Mouse (Mus musculus) small intestine, adult 2 months (tissue): Measurements from ENCODE around the gene Wdfy3. TPM values are rescaled to one million over a fixed set of nuclear protein-coding genes. Genes with fewer than 3 reads are reported as not detected.
A peak's percentile ranks its signal among the peaks of the same experiment; 100 is the strongest.

Experiments
- H3K27ac ChIP-seq: fragments of 200-500 bp; 2 replicates; pipeline ENCODE4 v1.5.1; 2012; ENCODE audit warnings: low read depth, low read length, control low read depth, inconsistent platforms; ENCODE audit not compliant: insufficient read depth
- H3K27me3 ChIP-seq: fragments of 200-500 bp; 2 replicates; pipeline ENCODE4 v1.6.1; 2012; ENCODE audit warnings: mild to moderate bottlenecking, moderate library complexity, low read length, inconsistent platforms; ENCODE audit not compliant: control insufficient read depth, insufficient read depth
- H3K36me3 ChIP-seq: fragments of 200-500 bp; 2 replicates; pipeline ENCODE4 v1.6.1; 2012; ENCODE audit warnings: mild to moderate bottlenecking, low read length, control low read depth, inconsistent platforms; ENCODE audit not compliant: control insufficient read depth, insufficient read depth
- H3K4me1 ChIP-seq: fragments of 200-500 bp; 2 replicates; pipeline ENCODE4 v1.6.1; 2012; ENCODE audit warnings: low read length, inconsistent platforms, mixed read lengths; ENCODE audit not compliant: control insufficient read depth, insufficient read depth, insufficient read length
- H3K4me3 ChIP-seq: fragments of 200-500 bp; 2 replicates; pipeline ENCODE4 v1.5.1; 2012; ENCODE audit warnings: low read depth, mild to moderate bottlenecking, control low read depth, inconsistent platforms, low read length, moderate library complexity
- CTCF ChIP-seq: fragments of 200-500 bp; IDR thresholded peaks from 2 replicates; pipeline ENCODE4 v1.5.1; 2012; ENCODE audit warnings: low read depth, mild to moderate bottlenecking, control low read depth, inconsistent platforms, low read length, moderate library complexity, mixed read lengths; ENCODE audit not compliant: insufficient replicate concordance, insufficient read length; ENCODE audit errors: extremely low read depth
- POLR2A ChIP-seq: fragments of 200-500 bp; IDR thresholded peaks from 2 replicates; pipeline ENCODE4 v1.6.1; 2012; ENCODE audit warnings: low read depth, mild to moderate bottlenecking, control low read depth, inconsistent platforms, low read length, moderate library complexity
- WGBS: fragments of 180-500 bp; shearing (Covaris S2); methylation state at CpG from one replicate; pipeline ENCODE4 v1.1.7; 2018; 5-methylcytosine and 5-hydroxymethylcytosine counted together
- polyA plus RNA-seq: library from polyadenylated mRNA; depleted of rRNA; stranded (reverse); fragments of >200 nt; gene quantifications from 2 replicates; pipeline ENCODE4 v1.2.3, GENCODE M21; 2012

The Wdfy3 gene
- polyA plus RNA-seq, 1 experiment, result 11.3 TPM

- TF ChIP-seq CTCF (no peak), POLR2A (no peak)
- 67% methylated on average over 13 of the region's 13 CpGs for WGBS
- Histone ChIP-seq H3K27ac (no peak overlapping the region), H3K4me1 (peaks cover 41% of the 10 kb centered on the region), H3K27me3 (no peaks in the 10 kb centered on the region), H3K36me3 (peaks cover 26% of the 10 kb centered on the region), H3K4me3 (no peak overlapping the region)
These were observed 244.4 kb downstream of the Wdfy3 start for GRCm38 (mm10) chr5:101825111-101825911.

GRCm38 (mm10) chr5:101822311-101822670 lies 247.4 kb downstream of the Wdfy3 start:
- Histone ChIP-seq H3K27ac (peak overlapping the region; percentile 39; the same call in 1 of the 2 replicates), H3K27me3 (no peaks in the 10 kb centered on the region), H3K4me3 (no peak overlapping the region), H3K36me3 (peaks cover 47% of the 10 kb centered on the region), H3K4me1 (peaks cover 27% of the 10 kb centered on the region)
- WGBS, result 64% methylated on average over 6 of the region's 6 CpGs
- TF ChIP-seq POLR2A, result no peak
- no peak for TF ChIP-seq CTCF

DNA sequence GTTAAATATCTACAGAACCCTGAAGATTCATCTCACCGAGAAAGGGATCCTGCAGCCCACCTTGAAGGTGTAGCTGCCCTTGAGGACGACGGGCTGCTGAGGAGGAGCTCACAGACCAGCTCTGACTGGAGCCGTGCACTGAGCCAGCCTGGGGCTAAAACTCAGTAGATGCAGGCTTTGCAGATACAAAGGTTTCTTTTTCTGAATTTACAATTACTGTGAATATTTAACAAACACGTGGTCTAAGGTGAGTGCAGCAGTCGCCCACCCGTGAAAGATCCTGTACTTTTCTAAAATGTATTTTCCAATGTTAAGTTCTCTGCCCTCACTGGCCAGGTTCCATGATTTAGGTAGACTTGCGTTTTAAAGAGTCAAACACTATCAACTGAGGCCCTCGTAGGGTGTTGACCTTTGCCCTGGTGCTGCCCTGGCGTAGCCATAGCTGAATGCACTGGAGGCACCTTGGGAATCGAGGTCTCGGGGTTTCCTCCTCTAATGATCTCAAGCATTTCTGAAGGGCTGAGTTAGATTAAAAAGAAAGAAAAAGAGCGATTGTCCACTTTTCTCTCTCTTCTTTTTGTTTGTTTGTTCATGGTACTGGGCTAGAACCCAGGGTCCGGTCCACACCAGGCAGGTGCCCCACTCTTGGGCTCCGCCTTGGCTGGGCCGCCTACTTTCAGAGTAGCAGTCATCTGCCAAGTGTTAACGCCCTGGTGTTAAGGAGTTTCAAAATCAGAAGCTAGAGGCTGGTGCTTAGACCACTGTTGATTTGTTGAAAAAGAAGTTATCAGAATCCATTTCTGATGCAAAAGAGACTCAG lies 248.0 kb downstream of the Wdfy3 start:
- Histone ChIP-seq H3K4me1 (peaks cover 21% of the 10 kb centered on the region), H3K36me3 (peaks cover 52% of the 10 kb centered on the region), H3K27ac (peak overlapping the region; percentile 75; the same call in 1 of the 2 replicates), H3K27me3 (no peaks in the 10 kb centered on the region), H3K4me3 (no peak overlapping the region)
- no peak for TF ChIP-seq CTCF
- no peak for TF ChIP-seq POLR2A
- 39% methylated on average over 17 of the region's 17 CpGs for WGBS

DNA sequence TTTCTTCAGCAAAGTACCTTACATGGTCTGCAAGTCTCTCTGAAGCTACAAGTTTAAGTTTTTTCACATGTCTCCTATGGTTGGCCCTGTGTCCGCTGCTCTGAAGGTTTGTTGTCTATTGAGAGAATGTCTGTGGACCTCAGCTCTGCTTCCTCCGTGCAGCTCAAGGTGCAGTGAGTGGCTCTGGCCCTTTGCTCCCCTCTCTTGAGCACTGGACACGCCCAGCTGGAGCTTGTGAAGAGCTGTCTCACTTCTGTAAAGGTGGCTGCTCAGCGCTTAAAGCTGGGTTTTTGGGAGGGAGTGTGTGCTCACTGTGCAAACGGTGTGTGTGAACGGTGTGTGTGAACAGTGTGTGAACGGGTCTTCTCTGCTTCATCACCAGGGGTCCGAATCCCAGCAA lies 248.7 kb downstream of the Wdfy3 start:
- no peak for TF ChIP-seq POLR2A
- H3K4me3 ChIP-seq, result no peak overlapping the region
- 30% methylated on average over 8 of the region's 8 CpGs for WGBS
- peak overlapping the region; percentile 75; the same call in 1 of the 2 replicates for H3K27ac ChIP-seq
- peaks cover 59% of the 10 kb centered on the region for H3K36me3 ChIP-seq
- H3K4me1 ChIP-seq, result peaks cover 21% of the 10 kb centered on the region
- H3K27me3 ChIP-seq, result no peaks in the 10 kb centered on the region

GRCm38 (mm10) chr5:101819844-101820243 lies 249.9 kb downstream of the Wdfy3 start:
- Histone ChIP-seq H3K27me3 (no peaks in the 10 kb centered on the region), H3K4me3 (no peak overlapping the region), H3K36me3 (peaks cover 66% of the 10 kb centered on the region), H3K4me1 (peaks cover 21% of the 10 kb centered on the region), H3K27ac (no peak overlapping the region)
- WGBS, result 71% methylated on average over 7 of the region's 7 CpGs
- TF ChIP-seq POLR2A, result no peak
- TF ChIP-seq CTCF, result no peak

DNA sequence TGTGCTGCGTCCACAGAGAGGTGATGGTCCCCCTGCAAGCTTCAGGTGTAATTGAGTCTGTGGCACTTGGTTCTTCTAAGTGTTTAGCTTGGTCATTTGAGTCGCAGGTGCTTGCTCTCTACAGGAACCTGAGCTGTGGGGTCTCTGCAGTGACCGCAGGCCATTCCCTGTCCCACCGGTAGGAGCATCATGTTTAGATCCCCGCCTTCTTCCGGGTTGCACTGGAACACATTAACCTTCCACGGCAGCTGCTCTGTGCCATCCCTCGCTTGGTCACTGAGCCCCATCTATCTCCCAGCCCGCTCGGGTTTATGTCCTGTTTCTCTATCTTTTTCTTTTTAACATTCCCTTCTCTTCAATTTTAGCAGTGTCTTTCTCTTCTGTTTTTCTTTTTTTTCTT lies 250.5 kb downstream of the Wdfy3 start:
- Histone ChIP-seq H3K4me3 (no peak overlapping the region), H3K27ac (no peak overlapping the region), H3K27me3 (no peaks in the 10 kb centered on the region), H3K36me3 (peaks cover 69% of the 10 kb centered on the region), H3K4me1 (peaks cover 21% of the 10 kb centered on the region)
- TF ChIP-seq POLR2A (no peak), CTCF (no peak)
- WGBS, result 83% methylated on average over 10 of the region's 10 CpGs

DNA sequence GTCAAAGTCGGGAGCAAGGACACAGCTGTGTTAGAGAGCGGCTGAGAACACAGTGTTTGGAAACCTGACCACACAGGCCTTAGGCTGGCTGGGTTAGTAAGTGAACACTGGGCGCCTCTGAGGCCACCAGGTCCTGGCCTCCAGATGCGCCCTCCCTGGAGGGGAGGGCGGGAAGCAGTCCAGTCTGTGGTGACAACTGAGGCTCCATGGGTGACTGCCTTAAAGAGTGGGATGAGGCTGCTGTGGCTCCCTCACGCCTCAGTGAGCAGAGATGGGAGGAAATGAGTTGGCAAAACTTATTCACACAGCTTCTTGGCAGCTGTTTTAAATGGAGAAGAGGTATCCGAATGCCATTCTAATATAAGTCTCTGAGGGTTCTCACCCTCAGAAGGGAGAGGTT lies 252.9 kb downstream of the Wdfy3 start:
- H3K27ac ChIP-seq, result no peak overlapping the region
- no peaks in the 10 kb centered on the region for H3K27me3 ChIP-seq
- peaks cover 17% of the 10 kb centered on the region for H3K4me1 ChIP-seq
- TF ChIP-seq POLR2A (no peak), CTCF (no peak)
- WGBS, result 81% methylated on average over 7 of the region's 7 CpGs
- H3K4me3 ChIP-seq, result no peak overlapping the region
- peaks cover 65% of the 10 kb centered on the region for H3K36me3 ChIP-seq
